Mouse (Mus musculus): ENCODE data around the gene Smarcd1.

- TF ChIP-seq CTCF (IDR thresholded peaks at IDR 0.05; ENCODE audit: extremely low read depth, insufficient read length, insufficient replicate concordance, low read depth, low read length) (no peak), POLR2A (IDR thresholded peaks at IDR 0.05; ENCODE audit: low read depth, low read length) (no peak)
Measured at GRCm38 (mm10) chr15:99712666-99713559, 11.0 kb downstream of the Smarcd1 start.

All from small intestine, adult 2 months (tissue).